Mouse (Mus musculus): Measurements from ENCODE around the gene Cavin1.

DNA sequence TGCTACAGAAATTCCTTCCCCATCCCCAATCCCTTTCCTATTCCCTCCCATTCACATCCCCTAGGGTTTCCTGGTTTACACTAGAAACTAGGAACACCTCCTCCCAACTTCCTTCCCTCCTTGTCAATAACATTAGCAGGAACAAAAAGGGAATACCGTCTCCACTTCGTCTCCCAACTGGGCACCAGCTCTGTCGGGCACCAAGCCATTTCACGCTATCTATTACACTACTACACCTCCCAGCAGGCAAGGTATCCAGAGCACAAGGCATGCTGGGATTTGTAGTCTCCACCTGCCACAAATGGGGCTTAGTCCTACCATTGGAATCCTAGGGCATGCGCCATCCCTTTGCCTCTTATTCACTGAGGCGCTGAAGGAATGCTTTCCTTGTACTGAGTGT is 10.1 kb downstream of the Cavin1 start:
- TF ChIP-seq POLR2A (IDR thresholded peaks at IDR 0.05; ENCODE audit: low read depth, low read length) = no peak
- no peak for TF ChIP-seq CTCF (IDR thresholded peaks at IDR 0.05; ENCODE audit: extremely low read depth, insufficient read depth, insufficient read length, insufficient replicate concordance)

Measured in spleen, adult 2 months (tissue).